Mouse (Mus musculus) forebrain, postnatal 0 days (tissue): Measurements from ENCODE around the gene C530008M17Rik. TPM values are rescaled to one million over a fixed set of nuclear protein-coding genes. Genes with fewer than 3 reads are reported as not detected.

Experiments
- ATAC-seq: fragments of 200-750 bp; cut with Nextera tagmentation; 2 replicates; pipeline ENCODE4 v1.8.0; 2017; ENCODE audit warnings: mild to moderate bottlenecking, moderate library complexity
- DNase-seq: peaks from one replicate; pipeline ENCODE4 v3.0.0-alpha.2; 2015
- H3K27ac ChIP-seq: fragments of 300-500 bp; sonication (generic); 2 replicates; pipeline ENCODE4 v1.5.1; 2014; ENCODE audit warnings: low read depth, mild to moderate bottlenecking, antibody characterized with exemption, low read length, moderate library complexity, mixed read lengths
- H3K27me3 ChIP-seq: fragments of 300-500 bp; sonication (generic); 2 replicates; pipeline ENCODE4 v1.6.1; 2014; ENCODE audit warnings: mild to moderate bottlenecking, low read length, mixed read lengths; ENCODE audit not compliant: insufficient read depth
- H3K36me3 ChIP-seq: fragments of 300-500 bp; sonication (generic); 2 replicates; pipeline ENCODE4 v1.6.1; 2014; ENCODE audit warnings: mild to moderate bottlenecking, moderate library complexity; ENCODE audit not compliant: insufficient read depth
- H3K4me1 ChIP-seq: fragments of 300-500 bp; sonication (generic); 2 replicates; pipeline ENCODE4 v1.6.1; 2014; ENCODE audit warnings: antibody characterized with exemption; ENCODE audit not compliant: insufficient read depth
- H3K4me2 ChIP-seq: fragments of 300-500 bp; sonication (generic); 2 replicates; pipeline ENCODE4 v1.6.1; 2014; ENCODE audit warnings: low read depth, mild to moderate bottlenecking, moderate library complexity
- H3K4me3 ChIP-seq: fragments of 300-500 bp; sonication (generic); 2 replicates; pipeline ENCODE4 v1.5.1; 2014; ENCODE audit warnings: low read depth, low read length, mixed read lengths
- H3K9ac ChIP-seq: fragments of 300-500 bp; sonication (generic); 2 replicates; pipeline ENCODE4 v1.6.1; 2014; ENCODE audit warnings: mild to moderate bottlenecking
- H3K9me3 ChIP-seq: fragments of 300-500 bp; sonication (generic); 2 replicates; pipeline ENCODE4 v1.6.1; 2016; ENCODE audit warnings: low read length
- CTCF ChIP-seq: sonication (generic); IDR thresholded peaks from 2 replicates; pipeline ENCODE4 v1.5.1; 2016; ENCODE audit warnings: antibody characterized with exemption, control low read depth, low read depth
- WGBS: fragments of 180-500 bp; shearing (Covaris S2); extraction: QIAGEN DNeasy Blood & Tissue Kit; methylation state at CpG from one replicate; pipeline ENCODE4 v1.1.7; 2014; 5-methylcytosine and 5-hydroxymethylcytosine counted together
- polyA plus RNA-seq: library from polyadenylated mRNA; unstranded; fragments of >200 nt; fragmentation: Nextera tagmentation; extraction: Ambion mirVana; gene quantifications from 2 replicates; pipeline ENCODE4 v1.2.1, GENCODE M21; 2015
- total RNA-seq: library from RNA; depleted of rRNA; stranded (reverse); fragments of >200 nt; gene quantifications from 2 replicates; pipeline ENCODE4 v1.2.3, GENCODE M21; 2014

The C530008M17Rik gene
- total and polyA plus RNA-seq, 2 experiments from 2014 or later: 63.6 to 87.4 TPM

DNA sequence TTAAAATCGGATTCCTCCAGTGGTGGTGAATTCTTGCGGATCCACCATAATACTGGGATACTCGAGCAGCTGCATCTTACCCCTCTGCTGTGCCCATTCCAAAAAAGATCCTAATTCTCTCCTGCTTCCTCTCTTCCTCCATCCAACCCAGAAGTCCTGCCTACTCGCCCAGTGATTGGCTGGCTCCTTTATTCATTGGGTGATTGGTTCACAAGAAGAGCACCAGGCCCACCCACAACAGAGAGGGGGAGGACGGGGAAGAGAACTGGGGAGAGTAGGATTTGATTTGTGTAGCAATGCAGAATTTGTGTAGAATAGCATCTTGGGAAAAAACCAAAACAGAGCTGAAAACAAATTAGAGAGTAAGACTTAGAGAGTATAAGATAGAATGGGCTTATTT lies 180.7 kb downstream of the C530008M17Rik start:
- Histone ChIP-seq H3K4me1 (no peaks in the 10 kb centered on the region), H3K36me3 (no peaks in the 10 kb centered on the region), H3K27me3 (no peaks in the 10 kb centered on the region), H3K4me3 (no peak overlapping the region), H3K27ac (no peak overlapping the region), H3K9ac (no peak overlapping the region), H3K9me3 (no peaks in the 10 kb centered on the region), H3K4me2 (no peak overlapping the region)
- TF ChIP-seq CTCF: no peak
- ATAC-seq (peak; percentile 75; the same call in 1 of the 2 replicates), DNase-seq (no peak)
- 55% methylated on average over 5 of the region's 5 CpGs for WGBS

DNA sequence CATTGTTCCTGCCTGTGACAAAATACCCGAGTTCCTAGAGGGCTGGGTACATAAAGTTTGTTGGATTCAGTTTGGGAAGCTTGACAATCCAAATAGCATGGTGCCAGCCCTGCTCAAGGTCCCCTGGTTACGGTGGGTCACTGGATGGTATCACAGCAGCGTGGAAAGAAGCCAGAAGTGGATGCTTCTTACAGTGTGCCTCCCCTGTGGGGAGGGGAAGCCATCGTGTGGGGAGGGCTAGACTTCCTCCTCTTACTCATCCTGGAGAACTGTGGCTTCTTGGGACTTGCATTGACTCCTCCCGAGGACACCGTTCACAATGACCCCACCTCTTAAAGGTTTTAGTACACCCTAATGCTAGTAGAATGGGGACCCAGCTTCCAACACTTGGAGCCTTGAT lies 183.5 kb downstream of the C530008M17Rik start:
- H3K36me3 ChIP-seq: no peaks in the 10 kb centered on the region
- no peak for ATAC-seq
- WGBS: 87% methylated on average over 6 of the region's 6 CpGs
- no peak for DNase-seq
- H3K4me1 ChIP-seq: no peaks in the 10 kb centered on the region
- H3K9me3 ChIP-seq: no peaks in the 10 kb centered on the region
- no peak overlapping the region for H3K9ac ChIP-seq
- no peak overlapping the region for H3K4me2 ChIP-seq
- no peak overlapping the region for H3K27ac ChIP-seq
- TF ChIP-seq CTCF: no peak
- no peaks in the 10 kb centered on the region for H3K27me3 ChIP-seq
- no peak overlapping the region for H3K4me3 ChIP-seq

DNA sequence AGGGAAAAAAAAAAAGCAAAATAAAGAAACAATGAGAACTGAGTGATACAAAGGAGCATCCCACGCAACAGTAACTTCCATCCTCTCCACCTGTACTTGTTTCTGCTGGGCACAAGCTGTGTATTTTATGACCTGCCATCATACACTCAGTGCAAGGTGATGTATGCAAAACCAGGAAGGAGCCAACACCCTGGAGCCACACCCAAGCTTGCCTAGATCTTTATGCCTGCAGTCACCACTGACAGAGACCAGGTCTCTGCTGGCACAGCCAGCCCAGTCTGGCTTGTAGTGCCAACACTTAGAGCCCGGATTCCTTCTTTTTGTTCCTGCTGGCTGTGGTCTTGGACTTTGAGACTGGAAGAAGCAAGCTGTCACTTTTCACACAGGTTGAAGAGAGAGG lies 185.5 kb downstream of the C530008M17Rik start:
- no peak for DNase-seq
- H3K36me3 ChIP-seq: no peaks in the 10 kb centered on the region
- H3K9me3 ChIP-seq: no peaks in the 10 kb centered on the region
- no peak overlapping the region for H3K4me3 ChIP-seq
- no peak overlapping the region for H3K27ac ChIP-seq
- 81% methylated on average over 2 of the region's 2 CpGs for WGBS
- ATAC-seq: no peak
- TF ChIP-seq CTCF: no peak
- no peak overlapping the region for H3K9ac ChIP-seq
- no peak overlapping the region for H3K4me2 ChIP-seq
- no peaks in the 10 kb centered on the region for H3K27me3 ChIP-seq
- no peaks in the 10 kb centered on the region for H3K4me1 ChIP-seq

DNA sequence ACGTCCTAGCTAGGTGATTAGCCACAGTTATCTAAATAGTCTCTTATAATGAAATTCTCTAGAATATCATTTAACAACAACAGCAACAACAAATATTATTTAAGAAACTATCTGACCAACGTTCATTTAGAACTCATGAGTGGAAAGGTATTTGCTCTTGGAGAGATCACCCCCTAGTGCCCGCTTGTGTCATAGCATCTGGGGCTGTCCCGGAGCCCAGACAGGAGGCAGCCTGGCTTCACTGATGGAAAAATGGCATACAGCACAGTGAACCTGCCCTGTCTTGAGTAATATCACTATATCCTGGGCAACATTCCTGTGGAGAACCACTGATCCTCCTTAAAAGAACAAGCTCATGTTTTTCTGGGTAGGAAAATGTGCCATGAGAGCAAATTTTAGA lies 187.1 kb downstream of the C530008M17Rik start:
- peak; percentile 65; the same call in 1 of the 2 replicates for ATAC-seq
- no peaks in the 10 kb centered on the region for H3K9me3 ChIP-seq
- no peaks in the 10 kb centered on the region for H3K4me1 ChIP-seq
- no peak overlapping the region for H3K27ac ChIP-seq
- whole genome bisulfite sequencing: 9% methylated on average over 4 of the region's 4 CpGs
- H3K9ac ChIP-seq: no peak overlapping the region
- DNase-seq: peak; percentile 72
- no peaks in the 10 kb centered on the region for H3K27me3 ChIP-seq
- no peak overlapping the region for H3K4me3 ChIP-seq
- H3K36me3 ChIP-seq: no peaks in the 10 kb centered on the region
- H3K4me2 ChIP-seq: no peak overlapping the region
- TF ChIP-seq CTCF: peak; percentile 79

DNA sequence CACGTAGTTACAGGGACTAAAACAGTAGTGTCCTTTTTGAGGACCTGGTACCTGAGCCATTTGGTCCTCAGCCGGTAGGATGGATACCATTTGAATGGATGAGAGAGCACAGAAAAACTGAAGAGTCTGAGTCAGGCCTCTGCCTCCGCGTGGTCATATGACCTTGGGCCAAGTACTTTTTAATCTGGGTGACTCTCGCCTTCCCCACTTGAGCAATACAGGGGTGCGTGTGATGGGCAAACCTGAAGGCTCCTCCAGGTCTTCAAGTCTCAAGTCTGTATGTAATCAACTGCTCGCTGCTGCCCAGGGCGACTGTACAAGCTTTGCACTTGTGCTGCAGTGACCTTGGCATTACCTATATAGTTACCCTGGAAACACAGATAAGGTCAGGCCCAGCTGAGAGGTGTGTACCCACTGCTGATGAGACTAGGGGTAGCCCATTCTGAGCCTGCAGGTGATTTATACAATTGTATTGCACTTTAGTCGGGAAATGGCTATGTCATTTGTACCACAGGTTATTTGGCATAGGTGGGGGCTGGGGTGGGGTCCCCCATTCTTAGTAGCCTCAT lies 187.6 kb downstream of the C530008M17Rik start:
- no peak overlapping the region for H3K27ac ChIP-seq
- 82% methylated on average over 9 of the region's 9 CpGs for WGBS
- H3K9me3 ChIP-seq: no peaks in the 10 kb centered on the region
- H3K36me3 ChIP-seq: peaks cover 3% of the 10 kb centered on the region; the same call in 1 of the 2 replicates
- no peak overlapping the region for H3K4me2 ChIP-seq
- H3K9ac ChIP-seq: no peak overlapping the region
- DNase-seq (no peak), ATAC-seq (0 out of 2 replicates have a peak, but pooled peaks have one; percentile 12)
- H3K4me3 ChIP-seq: no peak overlapping the region
- no peaks in the 10 kb centered on the region for H3K27me3 ChIP-seq
- no peaks in the 10 kb centered on the region for H3K4me1 ChIP-seq
- no peak for TF ChIP-seq CTCF

DNA sequence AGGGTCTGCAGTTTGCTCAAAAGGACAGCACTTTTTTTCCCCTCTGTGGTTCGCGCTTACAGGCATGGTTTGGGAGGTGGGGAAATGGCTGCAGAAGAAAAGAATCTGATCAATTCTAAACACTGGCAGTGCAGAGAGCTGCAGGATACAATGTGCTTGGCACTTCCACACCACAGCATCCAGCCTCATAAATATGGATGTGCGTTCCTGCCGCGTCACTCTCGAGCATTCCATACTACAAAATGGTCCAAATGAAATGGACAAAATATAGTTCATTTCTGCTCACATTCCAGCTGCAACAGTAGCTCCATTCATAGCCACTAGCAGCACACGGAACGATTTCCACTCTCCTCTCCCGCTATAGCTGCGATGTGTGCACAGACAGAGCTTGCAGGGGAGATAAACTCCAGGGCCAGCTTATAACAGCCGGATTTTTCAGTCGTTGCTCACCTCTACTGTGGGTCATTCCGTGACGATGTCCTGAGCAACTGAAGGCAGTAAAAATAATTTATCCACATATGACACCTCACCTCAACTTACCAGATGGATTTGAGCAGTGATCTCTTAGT lies 188.4 kb downstream of the C530008M17Rik start:
- DNase-seq (peak; percentile 50), ATAC-seq (peak; percentile 73)
- Histone ChIP-seq H3K27me3 (no peaks in the 10 kb centered on the region), H3K4me2 (no peak overlapping the region), H3K9me3 (no peaks in the 10 kb centered on the region), H3K9ac (no peak overlapping the region), H3K27ac (no peak overlapping the region), H3K4me1 (no peaks in the 10 kb centered on the region), H3K36me3 (peaks cover 3% of the 10 kb centered on the region; the same call in 1 of the 2 replicates), H3K4me3 (no peak overlapping the region)
- no peak for TF ChIP-seq CTCF
- WGBS: 37% methylated on average over 14 of the region's 14 CpGs

DNA sequence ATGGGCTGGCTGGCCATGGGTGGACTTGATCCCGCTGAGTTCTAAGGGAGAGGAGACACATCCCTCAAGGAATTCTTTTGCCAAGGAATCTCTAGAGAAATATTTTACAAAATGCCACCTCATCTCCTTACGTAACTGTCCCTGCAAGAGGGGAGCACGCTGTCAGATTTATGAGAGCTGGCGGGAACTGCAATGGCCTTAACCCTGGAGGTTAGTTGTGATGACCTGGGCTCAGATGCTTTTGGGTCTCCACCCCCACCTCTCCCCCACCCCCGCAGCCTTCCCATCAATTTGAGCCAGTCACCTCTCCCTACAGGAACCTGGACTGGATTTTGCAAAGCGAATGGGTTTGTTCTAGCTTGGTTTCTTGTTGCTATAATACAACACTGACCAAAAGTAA lies 190.8 kb downstream of the C530008M17Rik start:
- Histone ChIP-seq H3K27ac (no peak overlapping the region), H3K27me3 (no peaks in the 10 kb centered on the region), H3K36me3 (peaks cover 9% of the 10 kb centered on the region; the same call in 1 of the 2 replicates), H3K9me3 (no peaks in the 10 kb centered on the region), H3K4me2 (no peak overlapping the region), H3K4me1 (no peaks in the 10 kb centered on the region), H3K9ac (no peak overlapping the region), H3K4me3 (no peak overlapping the region)
- ATAC-seq: no peak
- no peak for DNase-seq
- WGBS: 92% methylated on average over 6 of the region's 6 CpGs
- no peak for TF ChIP-seq CTCF
